Mouse (Mus musculus) liver, adult 2 months (tissue): ENCODE measurements around the gene Them4.

ENCODE experiments used
- CTCF ChIP-seq: fragments of 200-500 bp; IDR thresholded peaks from 2 replicates; pipeline ENCODE4 v1.5.1; 2011; ENCODE audit warnings: low read depth, low read length, control low read depth
- POLR2A ChIP-seq: fragments of 200-500 bp; IDR thresholded peaks from 2 replicates; pipeline ENCODE4 v1.6.1; 2011; ENCODE audit warnings: low read length, control low read depth; ENCODE audit not compliant: insufficient read depth; ENCODE audit errors: extremely low read depth

DNA sequence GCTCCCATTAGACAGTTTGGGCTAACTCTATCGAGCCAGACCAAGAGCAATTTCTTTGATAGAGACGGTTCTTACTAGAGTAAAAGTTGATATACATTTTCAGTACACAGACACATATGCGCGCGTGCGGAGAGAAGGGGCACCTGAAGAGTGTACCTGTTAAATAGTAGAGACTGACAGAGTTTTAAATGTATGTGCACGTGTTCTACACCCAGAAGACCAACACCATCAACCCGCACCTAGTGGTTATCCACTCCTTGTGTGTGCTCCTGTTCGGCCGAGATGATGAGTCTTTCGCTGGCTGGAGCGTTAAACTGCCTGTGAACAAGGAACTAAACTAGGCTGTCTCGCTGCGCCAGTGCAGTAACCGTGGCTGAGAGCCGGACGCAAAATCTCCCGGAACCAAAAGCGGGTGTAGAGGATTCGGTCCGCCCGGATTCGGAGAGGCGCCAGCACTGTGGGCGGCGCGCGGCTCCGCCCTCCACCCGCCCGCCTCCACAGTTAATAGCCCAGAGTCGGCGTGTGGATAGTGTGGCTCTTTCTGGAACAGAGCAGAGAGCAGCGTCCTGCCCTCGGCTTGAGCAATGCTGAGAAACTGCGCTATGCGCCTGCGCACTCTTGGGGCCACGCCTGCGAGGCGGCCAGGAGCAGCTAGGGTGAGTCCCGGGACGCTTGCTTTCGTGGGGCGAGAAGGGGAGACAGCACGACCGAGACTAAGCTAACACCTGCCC, at the start of gene Them4:
- TF ChIP-seq CTCF = no peak
- peak; percentile 96 for TF ChIP-seq POLR2A
